Mouse (Mus musculus) kidney, postnatal 0 days (tissue): ENCODE measurements around the gene Obp2a. TPM values are rescaled to one million over a fixed set of nuclear protein-coding genes. Genes with fewer than 3 reads are reported as not detected.
A peak's percentile ranks its signal among the peaks of the same experiment; 100 is the strongest.

ENCODE experiments used
- ATAC-seq: fragments of 200-750 bp; cut with Nextera tagmentation; replicated peaks from 2 replicates; pipeline ENCODE4 v1.8.0; 2017; ENCODE audit warnings: low read depth, moderate number of reproducible peaks, moderate TSS enrichment, moderate library complexity; ENCODE audit not compliant: low FRiP score
- DNase-seq: peaks from one replicate; pipeline ENCODE4 v3.0.0-alpha.2; 2016; ENCODE audit warnings: low spot score
- H3K27ac ChIP-seq: fragments of 300-500 bp; sonication (generic); 2 replicates; pipeline ENCODE4 v1.5.1; 2014; ENCODE audit warnings: mild to moderate bottlenecking
- H3K27me3 ChIP-seq: fragments of 300-500 bp; sonication (generic); 2 replicates; pipeline ENCODE4 v1.6.1; 2014; ENCODE audit warnings: low read length, mixed read lengths; ENCODE audit not compliant: insufficient read depth
- H3K36me3 ChIP-seq: fragments of 300-500 bp; sonication (generic); 2 replicates; pipeline ENCODE4 v1.6.1; 2014; ENCODE audit warnings: low read length, mixed read lengths; ENCODE audit not compliant: insufficient read depth
- H3K4me1 ChIP-seq: fragments of 300-500 bp; sonication (generic); replicated peaks from 2 replicates; pipeline ENCODE4 v1.6.1; 2014; ENCODE audit warnings: antibody characterized with exemption, low read length, mixed read lengths; ENCODE audit not compliant: insufficient read depth
- H3K4me2 ChIP-seq: fragments of 300-500 bp; sonication (generic); 2 replicates; pipeline ENCODE4 v1.6.1; 2014; ENCODE audit warnings: mild to moderate bottlenecking, low read length, moderate library complexity, mixed read lengths
- H3K4me3 ChIP-seq: fragments of 300-500 bp; sonication (generic); replicated peaks from 2 replicates; pipeline ENCODE4 v1.5.1; 2014; ENCODE audit warnings: low read depth, low read length
- H3K9ac ChIP-seq: fragments of 300-500 bp; sonication (generic); 2 replicates; pipeline ENCODE4 v1.6.1; 2014; ENCODE audit warnings: low read depth, low read length
- H3K9me3 ChIP-seq: fragments of 300-500 bp; sonication (generic); replicated peaks from 2 replicates; pipeline ENCODE4 v1.6.1; 2016; ENCODE audit warnings: low read length, inconsistent platforms, mixed read lengths
- CTCF ChIP-seq: IDR thresholded peaks from 2 replicates; pipeline ENCODE4 v1.5.1; 2016; ENCODE audit warnings: antibody characterized with exemption, low read depth, mild to moderate bottlenecking, moderate library complexity
- WGBS: fragments of 180-500 bp; shearing (Covaris S2); extraction: QIAGEN DNeasy Blood & Tissue Kit; methylation state at CpG from one replicate; pipeline ENCODE4 v1.1.7; 2014; 5-methylcytosine and 5-hydroxymethylcytosine counted together
- polyA plus RNA-seq: library from polyadenylated mRNA; unstranded; fragments of >200 nt; fragmentation: Nextera tagmentation; extraction: Ambion mirVana; gene quantifications from 2 replicates; pipeline ENCODE4 v1.2.1, GENCODE M21; 2015

Obp2a gene
- polyA plus RNA-seq, 1 experiment from 2014 or later: 0.37 TPM

DNA sequence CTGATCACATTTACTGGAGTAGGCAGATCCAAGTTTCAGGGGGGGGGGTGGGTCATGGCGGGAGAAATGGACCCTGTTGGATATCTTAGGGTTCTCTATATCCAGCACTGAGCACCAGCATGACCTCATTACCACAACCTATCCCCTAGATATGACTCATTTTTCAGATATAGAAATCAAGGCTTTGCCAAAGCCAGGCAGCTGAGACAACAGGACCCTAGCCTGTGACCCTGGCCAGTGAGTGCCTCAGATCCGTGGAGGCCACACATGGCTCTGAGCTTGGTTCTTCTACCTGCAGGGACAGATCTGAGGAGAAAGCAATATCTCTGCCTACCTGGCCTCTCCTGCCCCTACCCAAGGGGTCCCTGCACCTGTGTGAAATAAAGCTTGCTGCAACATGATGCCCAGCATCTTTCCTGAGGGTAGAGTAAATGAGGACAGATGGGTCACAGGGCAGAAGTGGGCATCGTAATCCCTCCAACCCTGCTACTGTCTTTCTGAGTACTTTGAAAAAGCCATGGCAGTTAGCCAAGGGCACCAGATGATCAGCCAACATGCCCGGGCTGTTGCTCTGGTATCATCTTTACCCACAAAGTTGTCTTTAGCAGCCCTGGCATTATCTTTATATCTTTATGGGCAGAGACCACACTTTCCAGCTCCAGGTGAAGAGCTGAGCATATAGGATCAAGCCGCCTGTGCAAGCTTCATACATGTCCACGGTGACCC, 38.4 kb upstream of the Obp2a start:
- Histone ChIP-seq H3K27me3 (no peaks in the 10 kb centered on the region), H3K4me3 (no peak overlapping the region), H3K9ac (no peak overlapping the region), H3K9me3 (no peaks in the 10 kb centered on the region), H3K27ac (no peak overlapping the region), H3K36me3 (no peaks in the 10 kb centered on the region), H3K4me2 (no peak overlapping the region), H3K4me1 (no peaks in the 10 kb centered on the region)
- no peak for DNase-seq
- WGBS: 87% methylated on average over 6 of the region's 6 CpGs
- no peak for ATAC-seq
- no peak for TF ChIP-seq CTCF

DNA sequence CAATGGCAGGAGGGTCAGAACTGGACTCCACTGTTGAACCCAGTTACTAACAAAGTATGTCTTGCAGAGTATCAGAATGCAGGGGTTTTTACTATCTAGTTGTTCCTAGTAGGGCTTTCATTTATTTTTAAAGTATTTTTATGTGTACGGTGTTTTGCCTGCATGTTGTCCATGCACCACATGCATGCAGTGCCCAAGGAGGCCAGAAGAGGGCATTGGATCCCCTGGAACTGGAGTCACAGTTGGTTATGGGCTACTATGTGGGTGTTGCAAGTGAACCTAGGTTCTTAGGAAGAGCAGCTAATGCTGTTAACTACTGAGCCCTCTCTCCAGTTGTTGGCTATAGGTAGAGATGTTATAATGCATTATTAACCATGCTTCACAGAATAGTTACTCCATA, 36.3 kb upstream of the Obp2a start:
- H3K9ac ChIP-seq: no peak overlapping the region
- H3K27ac ChIP-seq: no peak overlapping the region
- H3K4me3 ChIP-seq: no peak overlapping the region
- H3K9me3 ChIP-seq: no peaks in the 10 kb centered on the region
- ATAC-seq (no peak), DNase-seq (peak; percentile 51)
- no peak overlapping the region for H3K4me2 ChIP-seq
- no peaks in the 10 kb centered on the region for H3K4me1 ChIP-seq
- H3K27me3 ChIP-seq: no peaks in the 10 kb centered on the region
- TF ChIP-seq CTCF: peak; percentile 81
- no peaks in the 10 kb centered on the region for H3K36me3 ChIP-seq
- WGBS: 71% methylated on average over 1 of the region's 1 CpGs

DNA sequence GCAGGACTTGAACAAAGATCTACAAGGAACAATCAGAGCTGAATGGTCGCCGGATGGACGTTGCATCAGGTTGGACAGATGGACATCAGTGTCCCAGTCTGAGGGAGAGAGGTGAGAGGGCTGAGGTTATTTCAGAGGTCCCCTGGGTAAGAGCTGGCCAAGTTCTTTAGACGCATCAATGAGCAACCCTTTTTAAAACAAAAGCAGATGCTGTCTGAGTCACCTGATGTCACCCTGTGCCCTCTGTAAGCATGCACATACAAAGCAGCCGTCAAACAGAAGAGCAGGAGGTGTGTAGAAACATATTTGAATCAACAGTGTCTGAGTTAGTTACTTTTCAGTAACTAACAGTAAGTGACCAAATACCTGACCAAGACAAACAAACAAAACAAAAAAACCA, 35.7 kb upstream of the Obp2a start:
- no peak overlapping the region for H3K4me3 ChIP-seq
- no peak for ATAC-seq
- DNase-seq: no peak
- no peak overlapping the region for H3K9ac ChIP-seq
- 74% methylated on average over 5 of the region's 5 CpGs for WGBS
- H3K27ac ChIP-seq: no peak overlapping the region
- no peaks in the 10 kb centered on the region for H3K36me3 ChIP-seq
- no peaks in the 10 kb centered on the region for H3K27me3 ChIP-seq
- no peak overlapping the region for H3K4me2 ChIP-seq
- H3K9me3 ChIP-seq: no peaks in the 10 kb centered on the region
- TF ChIP-seq CTCF: no peak
- H3K4me1 ChIP-seq: no peaks in the 10 kb centered on the region

DNA sequence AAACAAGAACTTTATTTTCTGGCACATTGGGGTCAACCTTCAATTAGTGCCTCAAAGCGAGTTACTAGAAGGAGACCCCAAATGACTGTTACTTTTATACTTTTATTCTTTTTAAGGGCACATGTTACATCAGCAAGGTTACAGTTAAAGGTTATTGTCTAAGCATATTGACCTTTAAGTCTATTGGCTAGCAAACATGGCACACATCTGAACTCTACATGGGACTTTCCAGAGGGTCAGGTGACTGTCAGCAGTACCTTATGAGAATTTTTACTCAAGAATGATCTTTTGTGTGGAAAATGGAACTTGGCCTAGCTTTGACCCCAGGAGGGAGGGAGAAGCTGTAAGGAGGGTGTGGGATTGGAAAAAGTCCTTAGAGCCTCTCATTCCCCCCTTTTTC, 33.3 kb upstream of the Obp2a start:
- ATAC-seq (no peak), DNase-seq (no peak)
- Histone ChIP-seq H3K4me2 (no peak overlapping the region), H3K27ac (no peak overlapping the region), H3K4me1 (no peaks in the 10 kb centered on the region), H3K27me3 (no peaks in the 10 kb centered on the region), H3K36me3 (no peaks in the 10 kb centered on the region), H3K9me3 (no peaks in the 10 kb centered on the region), H3K4me3 (no peak overlapping the region), H3K9ac (no peak overlapping the region)
- no peak for TF ChIP-seq CTCF
- 67% methylated on average over 1 of the region's 1 CpGs for WGBS

DNA sequence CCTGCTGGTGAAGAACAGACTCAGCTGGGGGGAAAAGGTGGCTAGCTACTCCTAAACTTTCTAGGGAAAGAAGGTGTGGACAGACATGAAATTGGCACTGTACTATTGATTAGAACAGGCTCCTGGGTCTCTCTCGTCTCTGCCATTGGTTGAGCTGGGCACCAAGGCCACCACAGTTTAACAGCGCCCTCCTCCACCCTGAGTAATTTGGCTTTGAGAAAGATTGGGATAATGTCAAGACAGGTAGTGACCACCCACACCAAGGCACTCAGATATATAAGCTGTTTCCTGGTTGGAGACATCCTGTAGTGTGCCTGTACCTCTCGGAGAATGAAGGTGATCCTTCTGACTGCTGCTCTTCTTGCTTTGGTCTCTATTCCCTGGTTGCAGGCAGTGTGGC, 23.4 kb upstream of the Obp2a start, which contains the start of gene Lcn6:
Gene Lcn6, plus strand, starts transcription at position 301 of the 400 bp plus-strand sequence.
- DNase-seq (no peak), ATAC-seq (no peak)
- no peak within 1 kb of the TSS for H3K4me2 ChIP-seq
- no peaks in the 10 kb centered on the region for H3K9me3 ChIP-seq
- WGBS: 93% methylated on average over 3 of the region's 3 CpGs
- H3K36me3 ChIP-seq: no peaks in the 10 kb centered on the region
- no peak within 1 kb of the TSS for H3K9ac ChIP-seq
- H3K4me3 ChIP-seq: no peak within 1 kb of the TSS
- TF ChIP-seq CTCF: no peak
- no peaks in the 10 kb centered on the region for H3K4me1 ChIP-seq
- no peaks in the 10 kb centered on the region for H3K27me3 ChIP-seq
- no peak within 1 kb of the TSS for H3K27ac ChIP-seq

DNA sequence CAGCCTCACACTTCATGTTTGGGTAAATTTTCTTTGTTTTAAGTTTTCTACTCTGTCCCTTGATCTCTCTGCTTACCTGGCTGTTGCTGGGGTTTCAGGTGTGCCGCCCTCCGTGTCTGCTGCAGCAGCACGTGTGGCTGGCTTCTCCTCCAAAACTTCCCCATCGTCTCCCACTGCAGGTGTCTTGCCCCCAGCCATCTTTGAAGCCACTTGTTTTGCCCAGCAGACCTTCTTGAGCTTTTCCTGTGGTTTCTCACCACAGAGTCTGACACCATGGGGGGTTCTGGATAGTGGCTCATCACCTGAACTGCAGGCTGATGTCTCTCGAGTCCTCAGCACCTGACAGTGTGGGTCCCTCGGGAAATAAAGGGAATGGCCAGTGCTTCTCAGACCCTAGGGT, 20.3 kb upstream of the Obp2a start:
- TF ChIP-seq CTCF: no peak
- H3K4me2 ChIP-seq: no peak overlapping the region
- H3K27me3 ChIP-seq: no peaks in the 10 kb centered on the region
- WGBS: 76% methylated on average over 6 of the region's 6 CpGs
- no peak overlapping the region for H3K4me3 ChIP-seq
- H3K27ac ChIP-seq: no peak overlapping the region
- ATAC-seq (no peak), DNase-seq (no peak)
- no peaks in the 10 kb centered on the region for H3K4me1 ChIP-seq
- no peaks in the 10 kb centered on the region for H3K9me3 ChIP-seq
- H3K36me3 ChIP-seq: no peaks in the 10 kb centered on the region
- H3K9ac ChIP-seq: no peak overlapping the region

DNA sequence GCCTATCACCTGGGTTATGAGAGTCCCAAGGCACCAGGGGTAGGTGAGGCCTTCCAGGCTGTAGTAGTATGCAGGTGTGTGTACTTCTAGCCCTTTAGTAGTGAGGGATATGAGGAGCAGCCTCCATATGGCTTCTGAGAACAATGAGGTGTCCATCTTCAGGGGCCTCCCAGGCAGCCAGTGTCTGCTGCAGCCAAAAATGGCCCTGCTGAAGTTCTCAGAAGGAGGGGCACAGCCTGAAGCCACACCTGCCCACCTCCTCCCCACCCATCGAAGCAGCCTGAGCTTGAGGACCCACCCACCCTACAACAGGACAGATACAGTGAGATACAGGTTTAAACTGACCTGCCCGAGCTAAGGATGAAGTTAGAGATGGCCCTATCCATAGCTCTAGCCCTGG, 17.4 kb upstream of the Obp2a start, which contains the start of gene Lcn10:
Gene Lcn10, plus strand, starts transcription at position 301 of the 400 bp plus-strand sequence.
- no peaks in the 10 kb centered on the region for H3K27me3 ChIP-seq
- H3K36me3 ChIP-seq: no peaks in the 10 kb centered on the region
- ATAC-seq (no peak), DNase-seq (no peak)
- no peaks in the 10 kb centered on the region for H3K4me1 ChIP-seq
- no peak within 1 kb of the TSS for H3K4me3 ChIP-seq
- H3K27ac ChIP-seq: no peak within 1 kb of the TSS
- TF ChIP-seq CTCF: no peak
- H3K9ac ChIP-seq: no peak within 1 kb of the TSS
- H3K9me3 ChIP-seq: no peaks in the 10 kb centered on the region
- WGBS: 78% methylated on average over 2 of the region's 2 CpGs
- H3K4me2 ChIP-seq: no peak within 1 kb of the TSS
